Mouse (Mus musculus) myocyte (in vitro differentiated cells): ENCODE data around the gene Grsf1.

Experiments
- CEBPB ChIP-seq: IDR thresholded peaks from 2 replicates; pipeline ENCODE4 v1.6.1; 2011; ENCODE audit warnings: mild to moderate bottlenecking, moderate library complexity; ENCODE audit not compliant: poor library complexity, insufficient read depth, severe bottlenecking
- E2F4 ChIP-seq: IDR thresholded peaks from one replicate; pipeline ENCODE4 v1.6.1; 2011; ENCODE audit warnings: mild to moderate bottlenecking, control low read depth, moderate library complexity; ENCODE audit not compliant: insufficient read depth
- MAX ChIP-seq: IDR thresholded peaks from one replicate; pipeline ENCODE4 v1.6.1; 2011; ENCODE audit warnings: low read depth, mild to moderate bottlenecking, control low read depth
- MYOD1 ChIP-seq, 3 experiments: IDR thresholded peaks; one replicate each; pipeline ENCODE4 v1.6.1; 2011; ENCODE audit warnings: control low read depth in 2 of 3, low read depth in 2 of 3, mild to moderate bottlenecking in 2 of 3, moderate library complexity in 1 of 3; ENCODE audit not compliant: insufficient read length in 2 of 3, control insufficient read depth in 1 of 3
- MYOG ChIP-seq, 3 experiments: IDR thresholded peaks; one replicate each; pipeline ENCODE4 v1.6.1; 2011; ENCODE audit warnings: control low read depth in 2 of 3, low read depth in 2 of 3, mild to moderate bottlenecking in 2 of 3; ENCODE audit not compliant: insufficient read length in 2 of 3, control insufficient read depth in 1 of 3, insufficient read depth in 1 of 3
- POLR2A ChIP-seq: IDR thresholded peaks from one replicate; pipeline ENCODE4 v1.6.1; 2011; ENCODE audit warnings: low read depth, mild to moderate bottlenecking, control low read depth, moderate library complexity; ENCODE audit not compliant: insufficient read length
- REST ChIP-seq: IDR thresholded peaks from one replicate; pipeline ENCODE4 v1.6.1; 2011; ENCODE audit warnings: mild to moderate bottlenecking, control low read depth, moderate library complexity; ENCODE audit not compliant: insufficient read depth, insufficient read length
- SRF ChIP-seq: IDR thresholded peaks from one replicate; pipeline ENCODE4 v1.6.1; 2011; ENCODE audit warnings: low read depth; ENCODE audit not compliant: control insufficient read depth, insufficient read length
- TCF12 ChIP-seq: IDR thresholded peaks from one replicate; pipeline ENCODE4 v1.6.1; 2011; ENCODE audit warnings: mild to moderate bottlenecking, control low read depth; ENCODE audit not compliant: poor library complexity, insufficient read depth, severe bottlenecking
- USF1 ChIP-seq: IDR thresholded peaks from one replicate; pipeline ENCODE4 v1.6.1; 2011; ENCODE audit warnings: low read depth, mild to moderate bottlenecking, control low read depth, moderate library complexity

DNA sequence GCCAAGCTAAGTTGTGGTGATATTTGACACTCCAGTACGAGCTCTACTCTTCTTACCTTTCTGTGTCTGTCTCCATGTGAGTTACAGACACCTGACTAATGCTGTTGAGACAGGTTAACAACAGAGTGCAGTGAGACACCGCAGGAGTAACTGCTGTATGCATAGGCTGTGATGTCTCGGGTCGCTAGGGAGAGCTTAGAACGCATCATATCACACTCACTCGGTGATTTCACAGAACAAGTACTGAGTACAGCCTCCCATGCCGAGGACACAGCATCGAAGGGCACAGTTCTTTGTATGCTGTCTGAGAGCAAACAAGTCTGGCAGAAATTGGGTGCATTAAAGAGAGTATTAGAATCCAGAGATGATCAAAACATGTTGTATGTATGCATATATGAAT lies 46.0 kb downstream of the Grsf1 start:
- TF ChIP-seq MYOD1 (IDR thresholded peaks at IDR 0.05; ENCODE audit: control insufficient read depth in 1 of 3, insufficient read length in 2 of 3, low read depth in 2 of 3) (no peak), MYOG (IDR thresholded peaks at IDR 0.05; ENCODE audit: control insufficient read depth in 1 of 3, insufficient read depth in 1 of 3, insufficient read length in 2 of 3, low read depth in 2 of 3) (no peak), POLR2A (no peak), SRF (no peak), TCF12 (no peak), REST (no peak), E2F4 (no peak), CEBPB (no peak), MAX (no peak), USF1 (no peak)
